In the genomic region with DNA sequence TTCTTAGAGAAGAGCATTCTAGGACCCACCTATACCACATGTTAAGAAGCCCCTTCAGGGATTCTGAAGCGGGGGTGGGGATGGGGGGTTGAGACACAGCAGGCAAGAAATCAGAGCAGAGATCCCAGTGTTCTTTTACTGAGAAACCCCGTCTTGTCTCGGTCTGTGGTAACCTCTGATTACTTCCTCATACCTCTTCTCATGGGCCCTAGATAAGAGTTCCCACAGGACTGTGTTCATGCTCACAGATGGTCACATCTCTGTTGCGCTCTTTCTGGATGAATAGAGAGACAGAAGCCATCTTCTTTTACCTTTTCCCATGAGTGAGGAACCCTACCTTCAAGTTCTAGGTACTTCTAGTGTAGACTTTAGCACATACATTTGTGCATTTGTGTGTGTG, we compare ENCODE assay signal across 17 mouse cellular contexts.
"Had no signal": no experiment of that assay in that cellular context is flagged by ENCODE, and none has a peak within 500 bp of the region (broad histone marks: within the 10 kb centered on the region; RNA-seq: fewer than 3 reads in every experiment).

No protein-coding gene starts in this region.

- ATAC-seq: inflammation-experienced regulatory T-cells, adult 6 months had no signal

- H3K9me3 ChIP-seq: lung, embryonic 15.5 days had no signal

- DNase-seq: layer of hippocampus, postnatal 36 days; lung, adult 18-20 months; lung, postnatal 10 days; lung, postnatal 36 days; midbrain, embryonic 14.5 days; retina, postnatal 1 day; right cerebral cortex, postnatal 4 days; spleen, adult 18-20 months; thymus, adult 18-20 months; thymus, postnatal 36 days had no signal

- H3K27ac ChIP-seq: kidney, postnatal 0 days; layer of hippocampus, adult 2 months; left cerebral cortex, adult 2 months; liver, embryonic 14.5 days; lung, embryonic 15.5 days had no signal

- H3K4me3 ChIP-seq: layer of hippocampus, adult 2 months; left cerebral cortex, adult 2 months; lung, embryonic 15.5 days had no signal

- H3K36me3 ChIP-seq: lung, embryonic 15.5 days had no signal

- H3K9ac ChIP-seq: liver, embryonic 14.5 days; lung, embryonic 15.5 days had no signal

- H3K4me2 ChIP-seq: lung, embryonic 15.5 days; midbrain, embryonic 11.5 days had no signal
